Mouse (Mus musculus): ENCODE measurements around the gene Slit1.

The Slit1 gene

GRCm38 (mm10) chr19:41656671-41657070 lies 86.8 kb downstream of the Slit1 start:
- no peak for DNase-seq (ENCODE audit: low read depth, low spot score)

- DNase-seq (ENCODE audit: low read depth, low spot score): peak; percentile 68
These were observed 87.5 kb downstream of the Slit1 start for GRCm38 (mm10) chr19:41655970-41656369.

- DNase-seq (ENCODE audit: low read depth, low spot score): no peak
These were observed 88.2 kb downstream of the Slit1 start for GRCm38 (mm10) chr19:41655089-41655783.

DNA sequence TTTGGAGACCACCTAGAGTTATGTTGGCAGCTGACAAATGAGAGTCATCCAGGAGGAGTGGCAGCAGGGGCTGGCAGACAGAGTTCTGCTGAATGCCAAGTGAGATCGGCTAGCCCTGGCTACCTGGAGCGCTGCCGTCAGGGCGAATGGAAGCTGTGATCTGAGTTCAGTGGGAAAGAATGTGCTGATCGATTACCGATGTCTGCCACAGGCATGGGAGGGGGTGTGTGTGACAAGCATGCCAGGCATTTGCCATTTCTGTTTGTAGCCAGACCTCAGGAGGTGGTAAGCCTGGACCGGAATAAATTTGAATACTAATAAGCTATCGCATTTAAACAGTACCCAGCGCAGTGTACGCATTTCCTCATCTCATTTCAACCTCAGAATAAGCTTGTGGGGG lies 91.5 kb downstream of the Slit1 start:
- no peak for DNase-seq (ENCODE audit: low read depth, low spot score)

DNA sequence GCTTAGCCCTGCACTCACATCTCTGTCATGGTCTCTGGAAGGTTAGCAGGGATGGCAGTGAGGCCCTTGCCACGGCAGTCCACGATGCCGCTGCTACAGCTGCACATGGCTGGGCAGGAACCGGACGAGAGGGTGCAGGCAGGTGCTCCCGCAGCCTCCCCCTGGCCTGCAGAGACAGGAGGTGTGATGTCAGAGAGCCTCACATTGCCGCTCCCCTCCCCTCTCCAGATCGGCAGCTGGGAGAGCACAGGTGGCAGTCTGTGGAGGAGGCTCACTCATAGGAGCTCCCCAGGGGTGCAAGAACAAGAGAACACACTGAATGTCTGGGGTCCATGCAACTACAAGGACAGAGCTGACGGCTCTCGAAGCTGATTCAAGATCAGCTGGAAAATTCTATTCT lies 94.1 kb downstream of the Slit1 start:
- DNase-seq (ENCODE audit: low read depth, low spot score): peak; percentile 58

DNA sequence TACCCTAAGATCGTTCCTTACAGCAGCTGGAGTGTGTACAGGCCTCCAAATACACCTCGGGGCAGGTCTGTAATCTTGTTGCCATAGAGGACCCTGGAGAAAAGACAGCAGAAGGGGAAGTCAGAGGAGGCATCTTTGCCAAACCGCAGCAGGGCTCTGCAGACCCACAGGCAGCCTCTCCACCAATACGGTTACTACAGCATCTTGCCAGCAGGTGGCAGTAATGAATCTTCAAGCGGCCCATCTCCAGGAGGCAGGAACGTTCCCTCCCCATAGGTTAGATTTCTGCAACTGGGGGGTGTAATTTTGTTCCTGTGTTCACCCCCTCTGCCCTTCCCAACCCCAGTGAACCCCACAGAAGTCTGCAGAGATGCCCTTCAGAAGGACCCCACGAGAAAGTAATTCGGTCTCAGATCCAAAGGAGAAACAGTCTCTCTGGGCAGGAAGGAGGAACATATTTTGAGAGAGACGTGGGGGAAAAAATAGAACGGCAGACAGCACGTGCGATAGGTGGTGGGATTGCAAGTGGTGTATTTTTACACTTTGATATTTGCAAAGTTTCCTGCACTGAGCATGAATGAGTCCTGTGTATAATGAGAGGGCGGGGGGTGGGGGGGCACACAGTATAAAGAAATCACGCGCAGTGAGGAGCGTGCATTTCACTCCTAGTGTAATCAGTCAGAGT lies 96.4 kb downstream of the Slit1 start:
- peak; percentile 90 for DNase-seq (ENCODE audit: low read depth, low spot score)

DNA sequence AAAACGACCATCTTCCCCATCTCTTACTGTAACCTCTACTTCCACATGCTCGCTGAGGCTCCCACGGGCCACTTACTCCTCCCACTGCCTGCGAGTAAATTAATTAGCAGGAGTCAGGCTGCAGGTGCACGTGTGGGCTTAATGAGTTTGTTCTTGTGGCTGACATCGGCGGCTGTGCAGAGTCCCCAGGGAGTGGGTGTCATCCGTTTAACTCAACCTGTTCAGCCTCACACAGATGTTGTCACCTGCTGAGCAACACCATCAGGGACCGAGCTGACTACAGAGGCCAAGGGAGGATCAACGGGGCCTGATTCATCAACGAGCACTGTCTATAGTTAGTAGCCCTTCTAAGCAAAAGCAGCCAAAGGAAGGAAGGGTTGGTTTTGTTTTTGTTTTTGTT lies 100.5 kb downstream of the Slit1 start:
- DNase-seq (ENCODE audit: low read depth, low spot score): peak; percentile 46

DNA sequence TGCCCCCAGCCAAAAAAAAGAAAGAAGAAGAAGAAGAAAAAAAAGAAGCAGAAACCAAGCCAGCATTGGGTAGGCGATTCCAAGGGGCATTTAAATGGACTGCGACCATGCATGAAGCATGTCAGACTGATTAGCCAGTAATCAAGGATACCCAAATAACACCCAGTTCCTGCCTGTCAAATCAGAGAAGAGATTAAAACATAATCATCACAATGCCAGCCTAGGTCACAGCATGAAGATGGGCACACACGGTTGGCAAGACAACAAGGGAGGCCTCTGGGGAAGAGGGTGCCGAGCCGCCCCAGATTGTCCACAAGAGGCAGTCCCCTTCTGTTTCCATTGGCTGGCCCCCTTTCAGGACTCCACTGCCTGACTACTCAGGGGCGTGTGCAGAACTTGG lies 108.5 kb downstream of the Slit1 start:
- DNase-seq (ENCODE audit: low read depth, low spot score): no peak

GRCm38 (mm10) chr19:41634099-41634498 lies 109.4 kb downstream of the Slit1 start:
- no peak for DNase-seq (ENCODE audit: low read depth, low spot score)

DNA sequence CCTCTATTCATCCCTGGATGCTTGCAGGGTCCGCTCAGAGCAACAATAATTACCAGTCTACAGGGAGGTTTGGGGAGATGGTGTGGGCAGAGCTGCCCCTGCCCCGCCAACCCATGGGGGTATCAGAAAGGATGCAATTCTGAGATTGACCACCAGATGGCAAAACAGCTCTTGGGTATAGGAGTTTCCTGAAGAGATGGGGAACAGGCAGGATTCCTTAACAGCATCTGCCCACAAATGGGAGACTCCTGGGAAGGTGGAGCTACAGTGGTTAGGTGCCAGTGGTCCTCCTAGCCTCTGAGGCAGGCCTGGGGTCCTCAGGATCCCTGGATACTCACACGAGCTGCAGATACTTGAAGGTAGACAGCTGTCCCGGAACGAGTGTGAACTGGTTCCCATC lies 113.9 kb downstream of the Slit1 start:
- DNase-seq (ENCODE audit: low read depth, low spot score): peak; percentile 74

- DNase-seq (ENCODE audit: low read depth, low spot score): no peak
These were observed 114.5 kb downstream of the Slit1 start for GRCm38 (mm10) chr19:41628970-41629369.

GRCm38 (mm10) chr19:41620366-41621092 lies 122.9 kb downstream of the Slit1 start:
- DNase-seq (ENCODE audit: low read depth, low spot score): no peak

DNA sequence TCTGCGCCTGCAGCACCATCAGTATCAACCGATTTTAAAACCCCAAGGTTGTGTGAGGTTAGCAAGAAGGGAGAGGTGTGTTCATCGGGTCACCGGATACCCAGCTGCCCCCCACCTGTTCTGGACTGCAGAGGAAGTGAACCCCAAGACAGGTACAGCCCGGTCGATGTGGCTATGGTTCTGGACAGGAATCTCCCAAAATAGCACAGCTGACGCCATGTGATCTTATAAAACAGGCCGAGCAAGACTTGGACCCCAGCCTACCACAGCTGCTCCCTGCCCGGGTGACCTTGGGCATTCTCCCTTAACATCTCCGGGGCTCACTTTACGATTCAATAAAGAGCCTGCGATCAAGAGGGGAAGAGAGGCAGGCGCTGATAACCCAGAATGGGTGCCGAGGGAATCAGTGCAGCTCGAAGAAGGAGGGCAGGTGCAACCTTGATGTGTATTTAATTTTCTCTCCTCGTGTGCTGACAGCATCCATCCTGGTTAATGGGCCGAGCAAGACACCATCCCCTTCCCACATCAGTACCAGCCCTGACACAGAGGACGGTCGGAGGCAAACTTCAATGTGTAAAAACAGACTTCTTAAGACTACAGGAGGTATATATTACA lies 124.6 kb downstream of the Slit1 start:
- no peak for DNase-seq (ENCODE audit: low read depth, low spot score)

- DNase-seq (ENCODE audit: low read depth, low spot score): peak; percentile 75
These were observed 125.3 kb downstream of the Slit1 start for GRCm38 (mm10) chr19:41618153-41618657.

GRCm38 (mm10) chr19:41617102-41617501 lies 126.4 kb downstream of the Slit1 start:
- no peak for DNase-seq (ENCODE audit: low read depth, low spot score)

DNA sequence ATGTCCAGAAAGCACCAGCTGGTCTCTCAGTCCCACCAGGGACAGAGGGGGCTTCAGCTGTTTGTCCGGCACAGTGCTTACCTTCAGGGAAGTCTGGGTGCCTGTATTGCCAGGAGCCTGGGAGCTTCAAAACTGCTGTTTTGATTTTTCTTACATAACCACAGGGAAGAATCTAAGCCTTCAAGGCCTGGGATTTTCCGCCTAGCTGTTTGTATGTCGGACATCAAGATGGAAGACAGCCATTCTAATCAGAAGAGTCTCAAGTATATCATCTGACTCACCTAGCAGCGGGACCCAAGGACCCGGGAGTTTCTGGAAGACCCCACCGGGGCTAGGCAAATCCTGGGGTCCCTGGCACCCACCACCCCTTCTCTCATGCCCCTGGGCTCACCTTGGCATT lies 127.2 kb downstream of the Slit1 start:
- DNase-seq (ENCODE audit: low read depth, low spot score): no peak

DNA sequence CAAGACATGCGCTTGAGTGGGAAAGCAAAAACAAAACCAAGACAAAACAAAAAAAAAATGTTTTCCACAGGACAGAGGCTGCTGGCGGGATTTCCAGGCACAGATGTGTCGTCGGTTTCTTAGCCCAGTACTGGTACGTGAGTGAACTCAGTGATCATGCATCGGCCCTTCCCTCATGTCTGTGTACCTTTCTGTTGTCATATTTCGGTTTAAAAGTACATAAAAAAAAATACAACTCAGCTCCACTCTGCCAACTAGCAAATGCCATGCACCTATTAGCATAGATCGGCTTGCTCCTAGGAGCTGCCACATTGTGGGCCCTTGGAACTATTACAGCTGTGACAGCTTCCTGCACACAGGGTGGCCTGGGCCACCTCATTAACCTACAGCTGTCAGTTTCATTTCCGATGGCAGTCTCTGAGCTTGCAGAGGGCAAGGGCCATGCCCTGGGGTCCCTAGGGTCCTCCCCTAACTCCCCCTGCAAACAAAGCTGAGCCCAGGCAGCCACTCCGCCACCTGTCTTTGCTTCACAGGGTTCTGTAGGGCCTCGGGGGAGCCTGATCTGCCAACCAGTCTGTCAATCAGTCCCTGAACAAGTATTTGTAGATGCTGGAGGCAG lies 127.8 kb downstream of the Slit1 start:
- DNase-seq (ENCODE audit: low read depth, low spot score): no peak

DNA sequence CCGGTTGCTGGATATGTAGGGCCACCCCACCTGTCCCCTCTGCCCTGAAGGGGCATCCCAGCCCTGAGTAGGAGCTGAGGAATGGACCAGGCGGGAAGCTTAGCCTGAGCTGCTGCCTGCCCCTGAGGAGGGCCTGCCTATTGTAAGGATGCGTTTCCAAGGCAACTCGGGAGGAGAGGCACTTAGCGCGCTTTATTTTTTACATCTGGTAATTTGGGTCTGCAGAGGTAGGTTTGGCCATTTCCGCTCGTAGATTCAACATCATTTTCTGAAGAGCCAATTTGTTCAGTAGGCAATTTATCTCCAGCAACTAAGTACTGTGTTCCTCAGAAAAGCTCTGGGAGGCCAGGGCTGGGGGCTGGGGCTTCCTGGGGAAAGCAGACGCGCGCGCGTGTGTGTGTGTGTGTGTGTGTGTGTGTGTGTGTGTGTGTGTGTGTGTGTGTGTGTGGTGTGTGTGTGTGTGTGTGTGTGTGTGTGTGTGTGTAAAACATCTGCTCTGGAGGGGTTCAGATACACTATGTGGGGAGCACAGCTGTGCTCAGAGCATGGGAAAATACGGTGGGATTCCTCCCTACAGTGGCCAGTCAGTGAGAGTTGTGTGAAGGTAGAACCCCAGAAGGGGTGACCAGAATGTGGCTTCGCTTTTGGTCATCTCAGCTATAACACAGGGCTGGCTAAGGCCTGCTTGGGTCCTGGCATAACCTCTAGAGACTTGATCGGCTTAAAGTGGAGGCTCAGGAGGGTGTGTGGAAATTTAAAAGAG lies 130.0 kb downstream of the Slit1 start:
- peak; percentile 70 for DNase-seq (ENCODE audit: low read depth, low spot score)

GRCm38 (mm10) chr19:41611683-41612082 lies 131.8 kb downstream of the Slit1 start:
- peak; percentile 49 for DNase-seq (ENCODE audit: low read depth, low spot score)

DNA sequence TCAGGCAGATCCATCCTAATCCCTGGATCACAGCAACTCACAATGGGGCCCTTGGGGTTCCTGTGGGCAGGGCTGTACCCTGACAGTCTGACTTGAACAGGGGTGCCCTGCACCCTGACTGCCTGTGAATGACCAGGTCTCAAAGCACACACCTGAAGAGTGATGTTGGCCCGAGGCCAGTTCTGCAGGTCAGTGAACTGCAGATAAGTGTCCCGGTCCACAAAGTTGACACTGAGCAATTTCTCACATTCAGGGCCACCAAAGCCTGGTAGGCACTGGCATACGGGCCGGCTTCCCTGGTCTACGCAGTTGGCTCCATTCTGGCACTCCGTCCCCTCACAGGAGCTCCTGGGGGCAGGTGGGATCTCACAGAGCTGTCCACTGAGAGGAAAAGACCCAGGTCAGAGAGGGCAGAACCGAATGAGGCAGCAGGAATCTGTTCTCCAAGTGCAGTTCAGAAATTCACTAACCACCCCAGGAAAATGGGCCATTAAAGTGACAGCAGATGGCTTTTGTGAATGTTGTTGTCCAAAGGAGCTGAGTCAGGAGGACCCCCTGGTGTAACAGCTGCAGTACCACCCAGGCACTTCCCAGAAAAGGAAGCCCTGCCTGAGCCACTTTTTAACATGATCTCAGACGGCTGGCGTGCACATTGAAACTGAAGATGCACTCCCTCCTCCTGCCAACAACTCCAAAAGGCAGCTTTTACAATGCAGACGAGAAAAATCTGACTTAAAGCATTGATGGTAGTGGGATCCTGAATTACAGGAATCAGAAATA lies 137.1 kb downstream of the Slit1 start:
- DNase-seq (ENCODE audit: low read depth, low spot score): peak; percentile 74
